Mouse (Mus musculus) gastrocnemius, adult 18-20 months (tissue): ENCODE results near the gene Pmepa1. TPM values are rescaled to one million over a fixed set of nuclear protein-coding genes. Genes with fewer than 3 reads are reported as not detected.

Source experiments
- DNase-seq: peaks from one replicate; pipeline ENCODE4 v3.0.0; 2021; ENCODE audit warnings: low spot score
- total RNA-seq, 2 experiments: library from RNA; stranded (reverse); gene quantifications; 2 replicates each; pipeline ENCODE4 v1.2.3; 2021

The Pmepa1 gene
- total RNA-seq, 2 experiments from 2014 or later = 17.2 to 31.9 TPM

DNA sequence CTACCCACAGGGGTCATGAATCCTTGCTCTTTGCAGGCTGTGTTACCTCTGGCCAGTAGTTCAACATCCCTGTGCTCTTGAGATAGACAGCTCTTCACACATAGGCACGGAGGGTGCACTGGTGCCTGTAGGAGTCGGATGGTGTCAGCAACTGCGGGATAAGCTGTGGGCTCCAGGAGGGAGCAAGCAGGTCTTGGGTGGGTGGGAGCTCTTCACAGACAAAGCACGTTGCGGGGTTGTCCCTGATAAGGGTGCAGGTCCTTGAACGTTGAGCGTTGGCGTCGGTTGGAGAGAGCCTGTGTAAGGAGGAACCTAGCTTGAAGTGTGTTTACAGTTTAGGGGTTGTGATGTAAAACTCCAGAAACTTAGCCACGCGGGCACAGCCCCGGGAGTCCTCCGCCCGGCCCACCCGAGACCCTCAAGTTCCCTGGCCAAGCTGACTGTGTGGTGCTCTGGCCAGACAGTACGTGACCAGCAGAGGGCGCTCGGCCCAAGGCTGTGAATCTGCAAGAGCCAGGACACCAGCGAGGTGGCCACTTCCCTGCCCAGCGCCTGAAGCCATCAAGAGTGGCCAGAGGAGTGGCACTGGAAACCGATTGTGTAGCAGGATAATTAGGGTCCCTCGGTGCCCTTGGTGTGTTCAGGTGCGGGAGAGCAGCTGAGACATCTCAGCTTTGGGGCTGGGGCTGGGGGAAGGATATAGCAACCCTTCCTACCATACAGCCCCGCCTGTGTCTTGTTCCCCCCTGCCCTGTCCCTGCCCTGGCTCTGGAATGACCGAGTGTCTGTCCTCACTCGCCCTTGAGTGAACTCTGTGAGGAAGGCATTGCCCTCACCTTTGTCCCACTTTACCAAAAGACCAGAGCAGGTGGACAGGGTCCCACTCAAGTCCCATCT is 90.0 kb downstream of the Pmepa1 start:
- peak; percentile 82 for DNase-seq

DNA sequence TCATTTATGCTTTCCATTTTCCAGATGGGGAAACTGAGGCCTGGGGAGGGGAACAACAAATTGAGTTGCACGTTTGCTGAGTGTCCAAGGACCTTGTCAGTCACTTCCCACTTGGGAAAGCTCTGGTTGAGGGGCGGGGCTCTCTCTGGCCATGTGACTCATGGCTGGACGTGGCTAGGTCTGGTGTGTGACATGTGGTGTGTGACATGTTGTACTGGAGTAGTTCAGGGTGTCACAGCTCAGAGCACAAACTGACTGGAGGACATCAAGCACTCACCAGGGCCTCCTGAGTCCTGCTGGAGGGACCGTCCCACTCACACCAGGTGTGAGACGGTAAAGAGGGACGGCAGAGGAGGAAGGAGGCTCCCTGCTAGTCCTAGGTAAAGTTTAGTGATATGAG is 91.1 kb downstream of the Pmepa1 start:
- no peak for DNase-seq

DNA sequence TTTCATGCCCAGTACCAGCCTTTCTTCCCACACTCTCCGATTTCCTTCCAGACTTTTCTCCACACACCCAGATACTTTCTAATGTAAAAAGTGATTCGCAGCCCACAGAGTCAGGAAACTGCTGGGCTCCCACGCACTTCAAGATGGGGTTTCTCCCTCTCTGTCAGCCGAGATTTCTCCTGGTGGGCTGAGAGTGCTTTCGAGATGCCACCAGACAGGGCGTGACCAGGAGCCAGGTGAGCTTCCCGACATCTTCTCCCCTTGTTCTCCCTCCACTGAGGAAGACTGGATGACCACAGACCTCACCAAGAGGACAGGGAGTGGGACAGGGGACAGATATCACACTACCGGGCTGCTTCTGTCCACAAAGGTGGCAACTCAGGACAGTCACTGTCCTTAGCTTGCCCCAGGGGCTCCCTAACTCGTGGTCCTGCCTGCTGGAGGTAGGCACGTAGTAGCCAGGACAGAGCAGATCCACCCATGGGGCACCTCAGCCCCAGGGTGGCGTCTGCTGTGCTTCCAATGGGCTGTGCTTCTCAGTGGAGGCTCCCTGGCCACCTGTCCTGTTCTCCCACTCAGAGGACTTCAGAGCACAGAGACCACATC is 91.8 kb downstream of the Pmepa1 start:
- DNase-seq = no peak

DNA sequence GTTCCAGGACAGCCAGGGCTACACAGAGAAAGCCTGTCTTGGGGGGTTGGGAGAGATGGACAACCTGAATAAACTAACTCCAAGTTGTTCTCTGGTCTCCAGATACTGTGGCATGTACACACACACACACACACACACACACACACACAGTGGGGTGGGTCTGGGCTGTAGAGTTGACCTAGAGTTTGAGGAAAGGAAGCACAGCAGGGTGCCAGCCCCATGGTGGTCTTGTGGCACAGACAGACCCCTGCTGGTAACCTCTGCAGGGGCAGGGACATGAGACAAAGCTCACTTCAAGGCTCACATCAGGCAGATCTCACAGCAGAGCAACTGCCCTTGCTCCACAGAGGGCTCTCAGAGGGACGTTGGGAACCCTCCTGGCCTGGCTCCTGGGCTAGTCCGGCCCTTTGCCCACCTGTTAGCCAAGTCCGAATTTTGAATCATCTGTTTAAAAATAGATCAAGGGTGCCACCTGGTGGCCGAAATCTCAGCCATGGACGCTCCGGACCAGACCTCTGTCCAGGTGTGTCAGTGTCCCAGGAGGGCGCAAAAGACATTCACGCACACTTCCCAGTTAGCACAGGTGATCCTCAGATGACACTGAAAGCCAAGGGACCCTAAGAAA is 92.4 kb downstream of the Pmepa1 start:
- DNase-seq = peak; percentile 63

DNA sequence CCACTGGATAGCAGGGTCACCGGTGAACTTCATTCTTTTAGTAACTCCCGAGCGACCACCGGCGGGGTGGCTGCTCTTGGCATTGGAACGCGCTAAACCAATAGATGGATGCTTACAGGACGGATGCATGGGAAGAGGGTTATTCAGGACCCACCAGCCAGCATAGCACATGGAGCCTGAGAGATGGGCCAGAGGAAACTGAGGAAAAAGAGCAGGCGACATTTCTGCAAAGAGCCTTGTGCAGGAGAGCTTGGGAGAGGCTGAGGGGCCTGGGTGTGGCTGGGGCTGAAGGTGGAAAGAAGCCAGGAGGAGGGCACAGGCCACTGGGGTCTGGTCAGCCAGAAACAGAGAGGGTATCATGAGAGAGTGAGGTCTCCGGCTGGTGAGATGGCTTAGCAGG is 93.0 kb downstream of the Pmepa1 start:
- no peak for DNase-seq

DNA sequence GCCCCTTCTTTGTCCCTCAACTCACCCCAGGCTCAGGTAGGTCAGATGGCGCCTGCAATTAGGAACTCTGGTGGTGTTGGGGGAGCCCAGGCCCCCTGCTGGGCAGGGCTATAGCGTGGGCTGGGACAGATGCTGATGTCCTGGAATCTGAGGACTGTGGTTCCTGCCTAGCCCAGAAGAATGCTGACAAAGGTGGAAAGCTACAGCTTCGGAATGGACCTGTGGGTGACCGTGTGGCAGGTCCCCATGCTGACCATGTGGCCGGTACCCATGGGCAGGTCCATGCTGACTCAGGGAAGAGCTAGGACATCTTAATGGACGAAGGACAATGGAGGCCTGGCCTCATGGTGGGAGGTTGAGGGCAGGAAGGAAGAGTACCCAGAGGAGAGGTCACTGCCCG is 93.5 kb downstream of the Pmepa1 start:
- no peak for DNase-seq

DNA sequence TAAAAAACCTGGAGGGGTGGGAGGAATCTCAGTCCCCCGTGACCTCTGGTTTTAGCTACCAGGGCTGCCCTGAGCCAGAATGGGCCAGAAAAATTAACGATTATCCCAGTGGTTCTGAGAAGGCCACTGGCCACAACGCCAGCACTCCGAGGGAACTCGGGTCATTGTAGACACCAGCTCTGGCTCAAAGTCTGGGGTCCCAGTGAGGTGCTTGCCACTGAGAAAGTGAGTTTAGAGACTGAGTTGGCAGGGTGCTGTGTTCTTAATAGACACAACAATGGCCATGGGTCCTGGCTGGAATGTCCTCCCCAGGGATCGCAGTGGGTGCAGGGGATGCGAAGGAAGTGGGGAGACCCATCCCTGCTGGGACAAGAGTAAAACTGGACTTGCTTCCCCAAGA is 94.4 kb downstream of the Pmepa1 start:
- no peak for DNase-seq

DNA sequence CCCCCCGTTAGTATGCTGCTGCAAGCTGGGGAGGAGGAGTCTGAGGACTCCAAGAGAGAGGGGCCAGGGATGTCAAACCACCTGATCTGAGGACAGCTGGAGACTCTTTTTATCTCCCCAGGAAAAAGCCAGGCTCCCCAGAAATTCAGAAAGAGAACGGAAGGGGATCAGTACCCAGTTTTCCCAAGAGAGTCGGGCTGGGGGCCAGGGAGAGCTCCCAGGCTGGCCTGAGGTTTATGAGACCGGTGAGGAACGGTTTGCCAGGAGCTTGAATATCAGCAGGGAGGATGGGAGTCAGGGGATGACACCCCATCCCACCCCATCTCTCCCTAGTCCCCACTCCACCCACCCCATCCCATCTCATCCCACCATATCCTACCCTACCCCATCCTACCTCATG is 94.8 kb downstream of the Pmepa1 start:
- DNase-seq = no peak

DNA sequence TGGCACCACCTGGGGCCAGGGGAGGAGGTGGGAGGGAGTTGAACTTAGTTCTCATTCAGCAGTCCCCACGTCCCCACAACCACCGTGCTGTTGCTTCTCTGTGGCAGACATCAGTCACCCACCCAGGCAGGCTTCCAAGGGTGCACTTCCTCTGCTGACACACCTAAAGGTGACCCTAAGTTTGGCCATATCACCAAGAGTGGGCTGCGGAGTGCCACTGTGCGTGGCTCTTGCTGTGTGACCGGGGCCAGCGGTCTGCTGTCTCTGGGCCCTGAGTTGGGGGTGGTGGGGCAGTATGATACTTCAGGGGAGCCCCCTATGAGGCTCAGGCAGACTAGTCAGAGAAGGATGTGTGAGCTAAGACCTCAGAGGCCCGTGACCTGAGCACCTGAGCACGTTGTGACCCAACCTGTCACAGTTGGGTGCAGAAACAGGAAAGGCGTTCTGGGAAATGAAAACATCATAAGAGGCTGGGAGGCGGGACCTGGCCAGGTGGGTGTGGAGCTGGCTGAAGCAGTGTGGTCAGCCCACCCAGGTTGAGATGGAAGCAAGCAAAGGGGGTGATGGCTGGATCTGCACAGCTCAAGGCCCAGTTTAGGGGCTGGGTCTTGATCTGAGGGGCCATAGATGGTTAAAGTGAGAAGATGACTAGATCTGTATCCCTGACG is 95.5 kb downstream of the Pmepa1 start:
- no peak for DNase-seq

DNA sequence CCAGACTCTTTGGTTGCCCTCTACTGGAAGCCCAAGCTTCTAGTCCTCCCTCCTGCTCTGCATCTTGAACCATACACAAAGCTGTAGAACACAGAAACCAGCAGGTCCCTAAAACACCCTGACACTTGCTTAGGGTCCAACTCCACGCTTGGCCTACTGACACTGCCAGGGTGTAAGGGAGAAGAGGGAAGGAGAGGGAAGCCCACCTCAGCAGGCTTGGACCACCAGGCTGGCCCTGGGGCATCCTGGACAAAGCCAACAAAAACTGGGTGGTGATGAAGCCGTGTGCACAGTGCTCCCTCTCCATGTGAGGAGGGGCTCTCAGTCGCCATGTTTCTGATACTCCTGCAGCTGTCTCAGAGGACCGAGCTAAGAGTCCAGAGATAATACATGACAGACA is 96.3 kb downstream of the Pmepa1 start:
- no peak for DNase-seq

DNA sequence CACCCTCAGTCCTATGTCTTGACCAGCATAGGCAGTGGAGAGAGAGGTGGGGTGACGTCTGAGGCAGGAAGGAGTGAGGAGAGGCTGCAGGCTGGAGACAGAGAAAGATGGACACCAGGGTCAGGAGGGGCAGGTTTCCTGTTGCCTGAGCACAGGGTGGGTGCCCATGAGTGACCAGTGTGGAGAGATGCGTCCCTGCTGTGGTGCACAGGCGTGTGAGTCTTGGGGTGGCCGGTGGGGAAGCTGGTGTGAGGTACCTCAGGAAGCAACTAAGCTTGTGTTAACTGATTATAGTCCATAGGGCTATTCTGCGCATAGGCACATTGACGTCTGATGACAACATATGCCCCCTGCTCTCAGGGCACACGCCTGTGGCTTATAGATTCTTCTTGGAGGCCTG is 97.3 kb downstream of the Pmepa1 start:
- no peak for DNase-seq

DNA sequence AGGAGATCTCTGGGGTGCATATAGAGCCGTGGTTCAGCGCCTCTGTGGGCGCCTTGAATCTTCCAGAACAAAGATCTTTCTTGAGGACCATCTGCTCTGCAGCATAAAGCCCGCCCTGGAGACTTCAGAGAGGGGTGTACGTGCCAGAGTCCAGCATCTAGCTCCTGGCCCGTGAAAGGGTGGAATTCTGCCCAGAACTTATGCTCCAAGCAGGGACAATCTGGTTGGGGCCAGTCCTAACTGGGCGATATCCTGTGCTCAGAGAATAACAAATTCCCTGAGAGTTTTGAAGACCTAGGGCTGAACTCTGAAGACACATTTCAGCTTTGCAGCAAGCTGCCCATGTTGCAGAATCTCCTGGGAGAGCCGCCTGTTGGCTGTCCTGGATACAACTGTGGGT is 98.4 kb downstream of the Pmepa1 start:
- peak; percentile 19 for DNase-seq

DNA sequence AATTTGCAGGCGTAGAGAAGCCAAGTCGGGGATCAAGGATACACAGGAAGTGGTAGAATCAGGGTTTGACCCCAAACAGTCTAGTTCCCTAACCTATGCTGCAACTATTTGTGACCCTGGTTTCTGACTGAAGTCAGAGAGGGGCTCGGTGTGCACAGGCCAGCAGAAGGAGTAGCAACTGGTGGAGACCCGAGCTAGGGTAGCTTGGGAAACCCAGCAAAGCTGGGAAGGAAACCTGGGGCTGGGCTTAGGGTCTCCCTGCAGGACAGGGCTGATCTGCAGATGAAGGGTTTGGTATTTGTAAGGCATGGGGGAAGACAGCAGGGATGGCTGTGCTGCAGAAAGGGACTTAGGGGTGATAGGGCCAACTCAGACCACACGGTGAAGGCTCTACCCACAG is 98.9 kb downstream of the Pmepa1 start:
- DNase-seq = no peak

DNA sequence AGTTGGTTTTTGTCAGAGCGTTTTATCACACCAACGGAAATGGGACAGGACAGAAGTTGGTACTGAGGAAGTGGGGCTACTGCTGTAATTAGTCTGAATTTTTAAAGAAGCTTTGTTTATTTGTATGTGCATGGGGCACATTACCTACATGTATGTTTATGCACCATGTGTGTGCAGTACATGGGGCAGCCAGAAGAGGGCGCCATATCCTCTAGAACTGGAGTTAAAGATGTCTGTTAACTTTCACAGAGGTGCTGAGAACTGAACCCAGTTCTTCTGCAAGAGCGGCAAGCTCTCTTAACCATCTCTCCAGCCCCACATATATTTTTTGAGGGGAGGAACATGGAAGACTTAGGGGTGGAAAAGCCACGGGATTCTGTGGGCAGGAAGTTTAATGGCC is 100.6 kb downstream of the Pmepa1 start:
- no peak for DNase-seq

DNA sequence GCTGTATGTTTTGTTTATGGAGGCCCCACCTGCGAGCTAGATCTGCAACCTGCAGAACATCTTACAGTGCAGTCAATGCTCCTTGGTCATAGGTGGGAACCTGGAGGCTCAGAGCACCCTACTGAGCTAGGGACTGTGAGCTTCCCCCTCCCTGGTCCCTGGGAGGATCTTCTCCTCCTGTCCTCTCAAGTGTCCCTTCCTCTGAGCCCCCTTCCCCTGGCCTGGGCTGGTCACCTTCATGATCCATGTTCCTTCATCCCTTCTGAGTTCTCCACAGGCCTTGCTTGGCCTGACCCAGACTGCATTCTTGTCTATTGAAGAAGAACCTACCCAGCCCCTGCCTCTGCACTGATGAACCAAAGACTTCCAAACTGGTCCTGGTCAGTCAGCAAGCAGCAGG is 101.8 kb downstream of the Pmepa1 start:
- no peak for DNase-seq

Other genes with a start within 250 kb of the Pmepa1 start
- under 1 TPM; 0.07 to 0.19 TPM for gene Ctcfl, start 157.0 kb downstream of the Pmepa1 start, total RNA-seq
- 10 to 100 TPM in 1 of 2 experiments, 1 to 10 TPM in 1; 5.7 to 10.8 TPM for gene Pck1, start 123.5 kb downstream of the Pmepa1 start, total RNA-seq
- under 1 TPM in 1 of 2 experiments, not detected in 1; 0.47 TPM for gene Zbp1, start 57.6 kb downstream of the Pmepa1 start, total RNA-seq
- gene 1700021F07Rik, start 246.1 kb upstream of the Pmepa1 start, total RNA-seq = not detected